Mouse (Mus musculus): Measurements from ENCODE around the gene Gnb5. TPM values are rescaled to one million over a fixed set of nuclear protein-coding genes. Genes with fewer than 3 reads are reported as not detected.

Gnb5 gene
- polyA plus RNA-seq, 1 experiment, result 24.0 TPM

DNA sequence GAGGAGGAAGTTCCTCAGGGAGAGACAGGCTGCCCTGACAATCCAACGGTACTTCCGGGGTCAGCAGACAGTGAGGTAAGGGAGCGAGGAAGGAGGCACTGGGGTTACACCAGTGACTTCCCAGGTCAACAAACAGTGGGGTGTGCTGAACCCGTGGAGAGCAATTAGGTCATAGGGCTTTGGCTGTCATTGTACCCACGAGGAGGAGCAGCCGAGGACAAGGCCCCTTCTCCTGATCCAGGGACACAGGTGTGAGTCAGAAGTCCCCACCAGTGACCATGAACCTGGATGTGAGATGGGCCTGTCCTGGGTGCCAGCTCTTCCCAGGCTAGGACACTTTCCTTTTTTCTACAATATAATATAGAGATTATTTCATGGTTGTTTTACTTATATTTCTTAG lies 32.4 kb upstream of the Gnb5 start:
- TF ChIP-seq CTCF (IDR thresholded peaks at IDR 0.05; ENCODE audit: borderline replicate concordance, insufficient read depth, low read length), result no peak
- Histone ChIP-seq H3K4me3 (ENCODE audit: insufficient read depth, low read length) (no peak overlapping the region), H3K4me1 (ENCODE audit: control insufficient read depth, insufficient read depth, low read length) (no peaks in the 10 kb centered on the region), H3K27ac (ENCODE audit: insufficient read depth, low read length) (no peak overlapping the region)

DNA sequence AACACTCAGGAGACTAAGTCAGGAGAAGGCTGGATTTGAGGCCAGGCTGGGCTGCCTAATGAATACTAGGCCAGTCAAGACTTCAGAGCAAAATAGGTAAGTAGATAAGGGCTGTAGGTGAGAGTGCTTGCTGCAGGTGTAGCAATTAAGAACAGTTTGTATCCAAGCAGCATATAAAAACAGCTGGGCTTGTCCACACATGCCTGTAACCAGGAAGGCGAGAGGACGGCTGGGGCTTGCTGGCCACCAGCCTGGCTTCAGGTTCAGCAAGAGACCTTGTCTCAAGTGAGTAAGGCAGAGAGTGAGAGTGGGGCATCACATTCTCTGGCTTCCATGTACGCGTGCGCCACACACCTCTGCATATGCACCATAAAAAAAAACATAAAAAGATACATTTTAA lies 31.6 kb upstream of the Gnb5 start:
- H3K4me1 ChIP-seq (ENCODE audit: control insufficient read depth, insufficient read depth, low read length), result no peaks in the 10 kb centered on the region
- TF ChIP-seq CTCF (IDR thresholded peaks at IDR 0.05; ENCODE audit: borderline replicate concordance, insufficient read depth, low read length) (no peak), POLR2A (IDR thresholded peaks at IDR 0.05; ENCODE audit: low read depth, low read length) (no peak)
- no peak overlapping the region for H3K27ac ChIP-seq (ENCODE audit: insufficient read depth, low read length)
- H3K4me3 ChIP-seq (ENCODE audit: insufficient read depth, low read length), result no peak overlapping the region

DNA sequence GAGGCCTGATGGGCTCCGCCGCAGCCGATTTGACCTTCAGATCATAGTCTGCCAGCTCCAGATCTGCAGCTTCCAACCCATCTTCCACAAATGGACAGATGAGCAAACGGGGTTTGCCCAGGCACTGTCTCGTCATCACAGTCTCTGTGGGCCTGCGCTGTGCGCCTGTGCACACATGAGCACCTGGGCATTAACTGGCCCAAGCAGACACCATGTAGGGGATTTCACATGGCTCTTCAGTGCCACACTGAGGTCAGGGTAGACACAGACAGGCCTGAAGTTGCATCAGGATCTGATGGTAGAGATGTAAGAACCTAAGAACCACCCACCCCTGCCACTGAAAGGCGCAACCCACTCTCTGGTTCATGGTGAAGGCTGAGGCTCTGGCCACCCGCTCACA lies 31.0 kb upstream of the Gnb5 start:
- H3K4me3 ChIP-seq (ENCODE audit: insufficient read depth, low read length), result no peak overlapping the region
- TF ChIP-seq POLR2A (IDR thresholded peaks at IDR 0.05; ENCODE audit: low read depth, low read length), result no peak
- TF ChIP-seq CTCF (IDR thresholded peaks at IDR 0.05; ENCODE audit: borderline replicate concordance, insufficient read depth, low read length), result no peak
- H3K4me1 ChIP-seq (ENCODE audit: control insufficient read depth, insufficient read depth, low read length), result no peaks in the 10 kb centered on the region
- H3K27ac ChIP-seq (ENCODE audit: insufficient read depth, low read length), result no peak overlapping the region

- no peaks in the 10 kb centered on the region for H3K4me1 ChIP-seq (ENCODE audit: control insufficient read depth, insufficient read depth, low read length)
- TF ChIP-seq POLR2A (IDR thresholded peaks at IDR 0.05; ENCODE audit: low read depth, low read length) (no peak), CTCF (IDR thresholded peaks at IDR 0.05; ENCODE audit: borderline replicate concordance, insufficient read depth, low read length) (peak; percentile 43; the same call in 1 of the 2 replicates)
- no peak overlapping the region for H3K4me3 ChIP-seq (ENCODE audit: insufficient read depth, low read length)
- H3K27ac ChIP-seq (ENCODE audit: insufficient read depth, low read length), result no peak overlapping the region
These were observed 25.3 kb upstream of the Gnb5 start for GRCm38 (mm10) chr9:75280814-75281213.

DNA sequence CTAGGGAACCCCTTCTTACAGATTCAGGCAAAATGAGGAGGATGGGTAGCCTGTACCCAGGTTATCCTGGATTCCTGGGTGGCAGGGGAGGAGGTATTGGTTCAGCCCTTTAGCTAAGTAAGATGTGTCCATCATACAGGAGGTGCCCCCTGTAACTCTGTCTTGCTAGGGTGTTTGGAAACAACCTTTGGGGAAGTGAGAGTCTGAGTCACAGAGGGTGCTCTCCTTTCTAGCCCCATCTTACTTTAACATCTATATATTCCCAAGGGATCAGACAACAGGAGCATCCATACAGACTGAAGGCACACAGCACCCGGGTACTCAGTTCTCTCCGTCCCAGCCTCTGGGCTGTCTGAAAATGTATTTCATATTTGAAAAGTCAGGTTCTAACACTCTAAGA lies 23.9 kb upstream of the Gnb5 start:
- Histone ChIP-seq H3K4me3 (ENCODE audit: insufficient read depth, low read length) (no peak overlapping the region), H3K27ac (ENCODE audit: insufficient read depth, low read length) (no peak overlapping the region), H3K4me1 (ENCODE audit: control insufficient read depth, insufficient read depth, low read length) (no peaks in the 10 kb centered on the region)
- TF ChIP-seq POLR2A (IDR thresholded peaks at IDR 0.05; ENCODE audit: low read depth, low read length), result no peak
- no peak for TF ChIP-seq CTCF (IDR thresholded peaks at IDR 0.05; ENCODE audit: borderline replicate concordance, insufficient read depth, low read length)

- no peak overlapping the region for H3K27ac ChIP-seq (ENCODE audit: insufficient read depth, low read length)
These were observed 23.3 kb upstream of the Gnb5 start for GRCm38 (mm10) chr9:75282830-75283229.

GRCm38 (mm10) chr9:75283636-75284035 lies 22.5 kb upstream of the Gnb5 start:
- no peak overlapping the region for H3K27ac ChIP-seq (ENCODE audit: insufficient read depth, low read length)
- no peak for TF ChIP-seq POLR2A (IDR thresholded peaks at IDR 0.05; ENCODE audit: low read depth, low read length)
- no peak for TF ChIP-seq CTCF (IDR thresholded peaks at IDR 0.05; ENCODE audit: borderline replicate concordance, insufficient read depth, low read length)
- no peaks in the 10 kb centered on the region for H3K4me1 ChIP-seq (ENCODE audit: control insufficient read depth, insufficient read depth, low read length)
- no peak overlapping the region for H3K4me3 ChIP-seq (ENCODE audit: insufficient read depth, low read length)

More at GRCm38 (mm10) chr9:75282830-75283229, 23.3 kb upstream of the Gnb5 start:
- peak; percentile 72; the same call in 1 of the 2 replicates for TF ChIP-seq CTCF (IDR thresholded peaks at IDR 0.05; ENCODE audit: borderline replicate concordance, insufficient read depth, low read length)
- TF ChIP-seq POLR2A (IDR thresholded peaks at IDR 0.05; ENCODE audit: low read depth, low read length), result no peak
- H3K4me3 ChIP-seq (ENCODE audit: insufficient read depth, low read length), result no peak overlapping the region
- no peaks in the 10 kb centered on the region for H3K4me1 ChIP-seq (ENCODE audit: control insufficient read depth, insufficient read depth, low read length)

- H3K4me1 ChIP-seq (ENCODE audit: control insufficient read depth, insufficient read depth, low read length), result no peaks in the 10 kb centered on the region
- TF ChIP-seq POLR2A (IDR thresholded peaks at IDR 0.05; ENCODE audit: low read depth, low read length), result no peak
- no peak overlapping the region for H3K27ac ChIP-seq (ENCODE audit: insufficient read depth, low read length)
- no peak overlapping the region for H3K4me3 ChIP-seq (ENCODE audit: insufficient read depth, low read length)
These were observed 20.7 kb upstream of the Gnb5 start for GRCm38 (mm10) chr9:75285363-75285762.

DNA sequence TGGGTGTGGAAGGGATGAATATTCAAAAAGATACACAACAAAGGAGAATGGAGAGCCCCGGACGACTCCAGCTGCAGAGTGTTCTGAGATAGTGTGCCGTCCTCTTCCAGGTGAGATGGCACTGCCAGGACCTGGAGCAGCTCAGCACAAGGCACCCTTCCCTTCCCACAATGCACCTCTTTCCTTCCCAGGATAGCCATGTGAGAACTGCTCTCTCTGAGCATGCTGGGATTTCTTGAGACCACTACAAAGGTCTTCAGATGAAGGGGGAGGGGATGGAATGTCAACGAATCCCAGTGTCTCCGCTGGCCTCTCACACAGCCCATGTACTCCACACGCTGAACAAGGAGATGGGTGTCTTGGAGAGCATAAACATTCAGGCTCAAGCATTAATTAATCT lies 18.5 kb upstream of the Gnb5 start:
- no peak for TF ChIP-seq CTCF (IDR thresholded peaks at IDR 0.05; ENCODE audit: borderline replicate concordance, insufficient read depth, low read length)
- no peak for TF ChIP-seq POLR2A (IDR thresholded peaks at IDR 0.05; ENCODE audit: low read depth, low read length)
- H3K27ac ChIP-seq (ENCODE audit: insufficient read depth, low read length), result no peak overlapping the region
- H3K4me3 ChIP-seq (ENCODE audit: insufficient read depth, low read length), result no peak overlapping the region
- no peaks in the 10 kb centered on the region for H3K4me1 ChIP-seq (ENCODE audit: control insufficient read depth, insufficient read depth, low read length)

- TF ChIP-seq CTCF (IDR thresholded peaks at IDR 0.05; ENCODE audit: borderline replicate concordance, insufficient read depth, low read length) (no peak), POLR2A (IDR thresholded peaks at IDR 0.05; ENCODE audit: low read depth, low read length) (no peak)
- no peaks in the 10 kb centered on the region for H3K4me1 ChIP-seq (ENCODE audit: control insufficient read depth, insufficient read depth, low read length)
- no peak overlapping the region for H3K27ac ChIP-seq (ENCODE audit: insufficient read depth, low read length)
- no peak overlapping the region for H3K4me3 ChIP-seq (ENCODE audit: insufficient read depth, low read length)
These were observed 16.5 kb upstream of the Gnb5 start for GRCm38 (mm10) chr9:75289545-75289944.

DNA sequence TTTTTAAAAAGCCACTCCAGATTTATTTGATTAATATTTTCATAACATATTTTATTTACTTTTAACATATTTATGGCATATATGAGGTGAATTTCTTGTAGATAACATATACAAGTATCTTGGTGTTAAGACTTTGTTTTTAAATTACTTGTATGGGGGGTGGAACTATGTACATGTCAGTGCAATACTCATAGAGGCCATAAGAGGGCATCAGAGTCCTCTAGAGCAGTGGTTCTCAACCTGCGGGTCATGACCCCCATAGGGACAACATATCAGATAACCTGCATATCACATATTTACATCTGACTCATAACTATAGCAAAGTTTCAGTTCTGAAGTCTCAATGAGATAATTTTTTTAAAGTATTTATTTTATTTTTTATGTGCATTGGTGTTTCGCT lies 6.7 kb upstream of the Gnb5 start:
- Histone ChIP-seq H3K27ac (ENCODE audit: insufficient read depth, low read length) (no peak overlapping the region), H3K4me1 (ENCODE audit: control insufficient read depth, insufficient read depth, low read length) (no peaks in the 10 kb centered on the region)

More for the DNA sequence above, 6.7 kb upstream of the Gnb5 start:
- no peak overlapping the region for H3K4me3 ChIP-seq (ENCODE audit: insufficient read depth, low read length)
- TF ChIP-seq POLR2A (IDR thresholded peaks at IDR 0.05; ENCODE audit: low read depth, low read length) (no peak), CTCF (IDR thresholded peaks at IDR 0.05; ENCODE audit: borderline replicate concordance, insufficient read depth, low read length) (no peak)
